Mouse (Mus musculus): ENCODE data around the gene Camta1. TPM values are rescaled to one million over a fixed set of nuclear protein-coding genes. Genes with fewer than 3 reads are reported as not detected.

The Camta1 gene
- total RNA-seq, 1 experiment from 2014 or later, result 40.1 TPM

DNA sequence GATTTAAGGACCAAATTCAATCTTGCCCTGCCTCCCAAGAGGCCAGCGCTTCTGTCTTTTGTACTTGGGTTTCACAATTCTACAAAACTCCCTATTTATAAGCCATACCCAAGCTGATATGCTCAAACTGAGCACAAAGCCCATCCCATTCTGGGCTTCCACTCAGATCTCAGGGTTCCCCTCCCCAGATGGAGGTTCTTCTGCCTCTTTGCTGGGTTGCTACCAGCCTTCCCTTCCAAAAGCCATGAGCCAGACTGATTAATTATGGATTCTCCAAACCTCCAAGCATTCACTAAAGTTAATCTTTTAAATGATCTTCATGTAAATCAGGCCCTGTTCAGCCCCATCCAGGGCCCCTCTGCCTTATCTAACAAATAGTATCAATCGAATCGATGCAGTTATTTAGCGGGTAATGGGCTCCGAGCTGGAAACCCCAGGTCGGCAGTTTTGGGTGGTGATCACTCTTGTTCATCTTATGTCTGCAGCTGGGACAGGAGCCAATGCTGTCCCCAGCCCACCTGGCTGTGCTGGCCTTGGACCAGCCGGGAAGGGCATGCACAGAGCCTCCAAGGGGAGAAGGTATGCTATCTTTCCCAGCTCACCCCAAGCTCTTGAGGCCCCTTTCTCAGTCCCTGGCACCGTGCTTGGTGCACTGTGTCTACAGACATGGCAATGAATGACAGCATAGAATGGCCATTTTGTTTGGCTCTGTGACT is 534.5 kb downstream of the Camta1 start:
- DNase-seq, result no peak

DNA sequence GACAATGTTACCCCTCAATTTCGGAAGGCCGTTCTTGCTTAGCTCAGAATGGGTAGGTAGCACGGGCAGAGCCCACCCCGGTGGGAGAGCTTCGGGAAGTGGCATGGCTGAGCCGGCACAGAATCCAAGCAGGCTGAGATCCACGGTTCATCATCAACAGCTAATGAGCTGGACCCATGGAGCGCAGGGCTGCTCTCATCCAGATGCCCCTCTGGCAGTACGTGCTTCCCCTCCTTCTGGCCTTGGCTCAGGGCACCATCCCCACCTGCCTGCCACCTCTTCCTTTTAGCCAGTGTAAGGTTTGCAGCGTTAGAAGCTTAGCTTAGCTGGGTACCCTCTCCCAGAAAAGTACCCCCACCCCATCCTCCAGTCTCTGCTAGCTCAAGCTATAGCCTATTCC is 545.2 kb downstream of the Camta1 start:
- no peak for DNase-seq

- DNase-seq, result no peak
Measured at GRCm38 (mm10) chr4:151315726-151316125, 546.0 kb downstream of the Camta1 start.

- DNase-seq, result no peak
Measured at GRCm38 (mm10) chr4:151310773-151311172, 550.9 kb downstream of the Camta1 start.

DNA sequence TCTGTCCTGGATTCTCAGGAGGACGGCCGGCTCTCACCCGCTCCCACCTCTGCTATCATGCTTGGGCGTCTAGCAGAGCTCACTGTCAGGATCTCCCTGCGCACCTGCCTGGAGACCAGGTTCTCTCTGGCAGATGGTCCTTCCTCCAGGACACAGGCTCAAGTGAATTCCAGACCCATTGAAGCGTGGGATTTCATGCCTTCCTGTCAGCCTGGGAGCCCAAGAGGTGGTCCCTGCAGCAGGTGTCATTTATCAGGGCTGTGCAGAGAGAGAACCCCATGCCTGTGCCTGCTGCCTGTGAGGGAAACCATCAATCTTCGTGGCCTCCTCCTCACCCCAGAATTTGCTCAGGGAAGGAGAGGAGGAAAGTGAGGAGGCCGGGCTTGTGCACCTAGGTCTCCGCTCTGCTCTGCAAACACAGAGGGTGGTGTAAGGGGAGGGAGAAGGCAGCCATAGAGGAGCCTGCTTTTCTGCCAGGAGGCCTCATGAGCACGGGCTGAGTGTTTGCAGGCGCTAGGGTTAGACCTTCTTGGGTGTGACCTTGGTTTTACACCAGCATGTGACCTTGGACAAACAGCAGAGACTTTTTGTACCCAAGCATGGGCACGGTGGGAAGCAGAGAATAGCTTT is 551.5 kb downstream of the Camta1 start:
- DNase-seq, result no peak

DNA sequence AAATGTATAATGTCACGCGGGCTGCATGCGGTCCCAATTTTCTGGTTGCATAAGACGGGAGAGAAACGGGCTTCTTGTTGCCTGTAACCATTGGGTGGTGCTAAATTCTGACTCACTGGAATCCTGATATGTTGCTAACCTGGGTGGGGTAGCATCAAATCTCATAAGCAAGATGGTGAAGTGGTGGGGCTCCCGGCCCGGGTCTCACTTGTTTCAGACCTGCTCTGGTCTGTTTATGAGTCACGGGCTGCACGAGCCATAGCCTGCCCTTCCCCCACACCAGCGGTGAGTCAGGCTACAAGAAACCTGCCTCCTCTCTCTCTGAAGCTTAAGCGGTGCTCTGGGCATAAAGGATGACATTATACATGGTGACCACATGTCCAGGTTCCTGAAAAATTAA is 554.8 kb downstream of the Camta1 start:
- no peak for DNase-seq

- no peak for DNase-seq
Measured at GRCm38 (mm10) chr4:151306311-151306765, 555.3 kb downstream of the Camta1 start.

DNA sequence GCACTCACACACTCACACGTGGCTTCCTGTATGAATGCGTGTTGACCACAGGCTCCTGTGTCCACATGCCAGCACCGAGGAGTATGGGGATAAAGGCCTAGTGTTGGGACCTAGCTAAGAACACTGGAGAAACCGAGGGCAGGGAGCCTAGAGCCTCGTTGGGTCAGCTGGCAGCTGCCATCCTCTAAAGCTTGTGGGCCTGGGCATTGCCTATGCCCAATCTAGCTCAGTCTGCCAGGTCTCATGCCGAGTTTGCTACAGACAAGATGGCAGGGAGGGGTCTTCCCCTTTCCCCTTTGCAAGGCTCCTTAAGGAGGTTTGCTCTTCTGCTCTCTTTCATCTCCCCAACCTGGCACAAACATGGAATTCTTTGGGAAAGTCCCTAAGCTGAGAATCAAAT is 555.9 kb downstream of the Camta1 start:
- no peak for DNase-seq

GRCm38 (mm10) chr4:151303931-151304330 is 557.7 kb downstream of the Camta1 start:
- no peak for DNase-seq

DNA sequence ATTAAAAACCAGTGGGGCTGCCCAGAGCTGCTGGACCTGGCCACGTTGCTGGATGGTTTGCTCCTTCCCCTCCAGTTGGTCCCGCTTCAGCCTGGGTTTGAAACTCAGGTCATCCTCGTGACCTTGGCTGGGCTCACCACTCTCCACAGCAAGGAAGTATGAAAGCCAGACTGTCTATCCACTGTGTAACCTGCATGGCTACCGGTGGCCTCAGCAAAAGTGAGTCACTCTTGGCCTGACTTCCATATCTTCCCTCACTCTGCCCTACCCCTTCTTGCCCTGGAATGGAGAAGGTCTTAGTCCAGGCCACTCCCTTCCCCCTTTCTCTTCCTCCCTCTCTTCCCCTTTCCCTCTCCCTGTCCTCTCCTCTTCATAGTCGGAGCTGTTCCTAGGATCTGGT is 558.2 kb downstream of the Camta1 start:
- DNase-seq, result no peak

DNA sequence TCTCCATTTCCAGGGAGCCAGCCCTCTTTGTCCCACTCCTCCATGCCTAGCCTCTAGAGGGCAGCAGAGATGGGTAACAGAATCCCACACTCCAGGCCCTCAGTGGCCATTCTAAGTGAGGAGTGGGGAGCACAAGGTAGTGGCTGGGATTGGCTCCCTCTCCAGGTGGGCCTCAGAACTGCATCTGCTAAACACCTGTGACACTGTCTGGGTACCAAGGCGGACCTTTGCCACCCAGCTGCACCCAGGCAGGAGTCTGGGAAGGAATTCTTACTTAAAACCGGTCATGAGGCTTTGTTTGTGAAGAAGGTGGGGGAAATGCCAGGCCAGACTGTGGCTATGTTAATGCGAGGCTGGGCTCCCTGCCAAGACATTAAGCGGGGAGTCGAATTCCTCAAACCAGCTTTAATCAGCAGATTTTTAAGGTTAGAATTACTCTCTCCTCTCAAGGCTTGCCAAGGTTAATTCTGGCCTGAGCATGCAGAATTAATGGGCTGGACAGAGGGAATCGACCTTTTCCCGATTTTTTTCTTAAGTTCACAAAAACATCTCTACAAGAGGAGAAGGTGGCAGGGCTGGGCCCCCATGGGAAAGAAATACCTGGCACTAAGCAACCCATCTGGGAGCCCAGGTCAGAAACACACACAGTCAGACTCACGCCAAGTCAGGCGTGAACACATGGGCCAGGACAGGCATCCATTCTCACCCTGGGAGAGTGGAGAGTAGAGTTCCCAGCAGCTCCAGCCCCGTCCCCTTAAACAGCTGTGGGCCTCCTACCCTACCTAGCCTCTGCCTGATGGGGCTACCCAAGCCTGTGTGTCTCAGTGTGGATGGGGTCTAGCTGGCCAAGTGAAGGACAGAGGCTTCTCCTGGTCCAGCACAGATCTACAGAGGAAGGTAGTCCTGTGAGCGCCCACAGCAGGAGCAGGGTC is 559.2 kb downstream of the Camta1 start:
- DNase-seq, result peak; percentile 36

DNA sequence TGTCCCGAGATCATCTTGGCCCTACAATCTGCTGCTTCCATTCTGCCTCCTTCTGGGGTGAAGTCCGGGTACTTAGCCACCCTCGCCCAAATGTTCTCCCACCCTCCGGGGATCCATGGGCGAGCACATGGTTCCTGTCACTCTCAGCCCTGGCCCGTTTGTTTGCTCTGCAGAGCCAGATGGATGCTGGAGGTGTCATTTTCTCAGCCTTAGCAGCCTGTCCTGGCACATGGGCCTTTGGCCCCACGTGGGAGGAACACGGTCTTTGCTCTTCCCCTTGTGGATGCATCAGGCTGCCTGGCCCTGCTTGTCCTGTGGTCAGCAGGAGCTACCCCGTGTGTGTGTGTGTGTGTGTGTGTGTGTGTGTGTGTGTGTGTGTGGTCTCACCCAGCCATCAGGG is 560.3 kb downstream of the Camta1 start:
- no peak for DNase-seq

- DNase-seq, result no peak
Measured at GRCm38 (mm10) chr4:151300706-151301105, 561.0 kb downstream of the Camta1 start.

- no peak for DNase-seq
Measured at GRCm38 (mm10) chr4:151295515-151296203, 566.0 kb downstream of the Camta1 start.

GRCm38 (mm10) chr4:151288893-151289585 is 572.6 kb downstream of the Camta1 start:
- DNase-seq, result peak; percentile 72

DNA sequence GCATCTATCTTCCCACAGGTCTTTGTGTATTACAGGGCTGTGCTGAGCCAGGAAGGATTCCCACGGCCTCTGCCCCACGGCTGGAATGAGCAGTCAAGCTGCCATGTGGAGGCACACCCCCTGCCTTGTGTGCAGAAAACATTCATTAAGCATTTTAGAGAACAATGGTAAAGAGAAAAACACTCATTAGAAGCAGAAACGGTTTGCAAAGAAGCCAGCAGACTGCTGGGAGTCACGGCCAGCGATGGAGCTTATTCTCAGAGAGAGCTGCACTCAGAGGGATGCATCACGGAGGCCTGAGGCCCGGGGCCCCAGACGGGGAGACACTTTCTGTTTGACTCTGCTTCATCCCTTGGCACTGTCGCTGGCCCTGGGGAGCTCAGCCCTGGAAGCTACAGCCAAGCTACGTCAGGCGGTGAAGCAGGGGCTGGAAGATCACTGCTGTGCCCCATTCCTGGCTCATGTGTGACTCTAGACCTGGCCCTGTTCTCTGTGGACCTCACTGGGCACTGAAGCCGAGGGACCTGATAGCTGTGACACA is 575.7 kb downstream of the Camta1 start:
- DNase-seq, result no peak

GRCm38 (mm10) chr4:151285432-151285831 is 576.2 kb downstream of the Camta1 start:
- DNase-seq, result no peak

- peak; percentile 66 for DNase-seq
Measured at GRCm38 (mm10) chr4:151283092-151283741, 578.5 kb downstream of the Camta1 start.

GRCm38 (mm10) chr4:151282103-151282502 is 579.6 kb downstream of the Camta1 start:
- no peak for DNase-seq

- DNase-seq, result peak; percentile 65
Measured at GRCm38 (mm10) chr4:151275292-151275691, 586.4 kb downstream of the Camta1 start.

All from adrenal gland, postnatal 14 days (tissue).